Mouse (Mus musculus): ENCODE data around the gene Rsl24d1. TPM values are rescaled to one million over a fixed set of nuclear protein-coding genes. Genes with fewer than 3 reads are reported as not detected.
A peak's percentile ranks its signal among the peaks of the same experiment; 100 is the strongest.
"Not testable (repeated sequence)": the region's sequence is repeated elsewhere in the genome, so short reads cannot be mapped to it uniquely, and the experiment has no call there.

The Rsl24d1 gene
- total RNA-seq, 2 experiments from 2014 or later: 61.8 to 63.9 TPM

- DNase-seq (ENCODE audit: low spot score in 2 of 2): no peak
Measured at GRCm38 (mm10) chr9:73101536-73101935, 11.7 kb upstream of the Rsl24d1 start, which contains the start of gene Khdc3. TSS of gene Khdc3 (plus strand) at chr9:73101836.

GRCm38 (mm10) chr9:73102181-73102580 lies 11.0 kb upstream of the Rsl24d1 start, which contains the start of gene Gm20509:
TSS of gene Gm20509 (plus strand) at chr9:73102470.
- DNase-seq (ENCODE audit: low spot score in 2 of 2): no peak

GRCm38 (mm10) chr9:73103159-73103879 lies 9.9 kb upstream of the Rsl24d1 start:
- DNase-seq (ENCODE audit: low spot score in 2 of 2): no peak

- DNase-seq (ENCODE audit: low spot score in 2 of 2): no peak
Measured at GRCm38 (mm10) chr9:73103880-73104198, 9.4 kb upstream of the Rsl24d1 start.

- DNase-seq (ENCODE audit: low spot score in 2 of 2): no peak
Measured at GRCm38 (mm10) chr9:73105141-73105540, 8.1 kb upstream of the Rsl24d1 start.

GRCm38 (mm10) chr9:73105771-73106170 lies 7.5 kb upstream of the Rsl24d1 start:
- DNase-seq (ENCODE audit: low spot score in 2 of 2): no peak

- not testable (repeated sequence) for DNase-seq (ENCODE audit: low spot score in 2 of 2)
Measured at GRCm38 (mm10) chr9:73116704-73117103, 3.5 kb downstream of the Rsl24d1 start.

- DNase-seq (ENCODE audit: low spot score in 2 of 2): no peak
Measured at GRCm38 (mm10) chr9:73118012-73118411, 4.8 kb downstream of the Rsl24d1 start.

- DNase-seq (ENCODE audit: low spot score in 2 of 2): peak in 1 of 2 experiments; percentile 58
Measured at GRCm38 (mm10) chr9:73121735-73122134, 8.5 kb downstream of the Rsl24d1 start.

- DNase-seq (ENCODE audit: low spot score in 2 of 2): no peak
Measured at GRCm38 (mm10) chr9:73125043-73125570, 11.9 kb downstream of the Rsl24d1 start.

GRCm38 (mm10) chr9:73127457-73127856 lies 14.2 kb downstream of the Rsl24d1 start:
- no peak for DNase-seq (ENCODE audit: low spot score in 2 of 2)

- DNase-seq (ENCODE audit: low spot score in 2 of 2): no peak
Measured at GRCm38 (mm10) chr9:73129875-73130274, 16.6 kb downstream of the Rsl24d1 start.

- DNase-seq (ENCODE audit: low spot score in 2 of 2): no peak
Measured at GRCm38 (mm10) chr9:73130529-73130928, 17.3 kb downstream of the Rsl24d1 start.

- DNase-seq (ENCODE audit: low spot score in 2 of 2): no peak
Measured at GRCm38 (mm10) chr9:73137341-73137886, 24.2 kb downstream of the Rsl24d1 start.

GRCm38 (mm10) chr9:73154347-73154746 lies 41.1 kb downstream of the Rsl24d1 start:
- no peak for DNase-seq (ENCODE audit: low spot score in 2 of 2)

GRCm38 (mm10) chr9:73157968-73158367 lies 44.7 kb downstream of the Rsl24d1 start:
- no peak for DNase-seq (ENCODE audit: low spot score in 2 of 2)

- peak; percentile 6 to 47 for DNase-seq (ENCODE audit: low spot score in 2 of 2)
Measured at GRCm38 (mm10) chr9:73159265-73159664, 46.0 kb downstream of the Rsl24d1 start.

GRCm38 (mm10) chr9:73162571-73163333 lies 49.5 kb downstream of the Rsl24d1 start:
- DNase-seq (ENCODE audit: low spot score in 2 of 2): peak; percentile 75 to 93

GRCm38 (mm10) chr9:73165631-73166030 lies 52.4 kb downstream of the Rsl24d1 start:
- DNase-seq (ENCODE audit: low spot score in 2 of 2): no peak

Data from layer of hippocampus, adult 18-20 months (tissue).